Mouse (Mus musculus) kidney, adult 2 months (tissue): ENCODE data around the gene Txndc17.

Experiments used
- CTCF ChIP-seq: fragments of 200-500 bp; conservative IDR thresholded peaks from 2 replicates; pipeline ENCODE4 v1.5.1; 2011; ENCODE audit warnings: low read depth, mild to moderate bottlenecking, control low read depth, low read length, moderate library complexity, mixed read lengths; ENCODE audit not compliant: insufficient read depth, insufficient read length
- POLR2A ChIP-seq: fragments of 200-500 bp; IDR thresholded peaks from one replicate; pipeline ENCODE4 v1.6.1; 2011; ENCODE audit warnings: low read depth, low read length, control low read depth

DNA sequence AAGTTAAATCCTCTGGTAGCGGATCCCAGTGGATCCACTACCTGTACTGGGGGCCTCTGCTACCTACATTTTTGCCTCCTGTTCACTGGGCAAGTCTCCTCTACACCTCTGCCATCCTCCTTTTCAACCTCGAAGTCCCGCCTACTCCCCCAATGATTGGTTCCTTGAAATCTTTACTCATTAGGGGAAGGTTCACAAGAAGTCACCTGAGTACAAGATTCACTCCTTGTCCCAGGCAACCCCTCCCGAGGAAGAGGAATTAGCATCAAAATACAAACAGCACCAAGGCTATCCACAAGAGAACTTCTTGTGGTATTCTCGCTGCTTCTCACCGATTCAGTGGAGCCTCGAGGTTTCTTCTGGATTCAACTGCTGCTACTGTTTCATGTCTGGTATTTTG is 24.7 kb downstream of the Txndc17 start:
- TF ChIP-seq CTCF (no peak), POLR2A (no peak)
